Comparison of ENCODE assay signal across 8 mouse cellular contexts in the genomic region with DNA sequence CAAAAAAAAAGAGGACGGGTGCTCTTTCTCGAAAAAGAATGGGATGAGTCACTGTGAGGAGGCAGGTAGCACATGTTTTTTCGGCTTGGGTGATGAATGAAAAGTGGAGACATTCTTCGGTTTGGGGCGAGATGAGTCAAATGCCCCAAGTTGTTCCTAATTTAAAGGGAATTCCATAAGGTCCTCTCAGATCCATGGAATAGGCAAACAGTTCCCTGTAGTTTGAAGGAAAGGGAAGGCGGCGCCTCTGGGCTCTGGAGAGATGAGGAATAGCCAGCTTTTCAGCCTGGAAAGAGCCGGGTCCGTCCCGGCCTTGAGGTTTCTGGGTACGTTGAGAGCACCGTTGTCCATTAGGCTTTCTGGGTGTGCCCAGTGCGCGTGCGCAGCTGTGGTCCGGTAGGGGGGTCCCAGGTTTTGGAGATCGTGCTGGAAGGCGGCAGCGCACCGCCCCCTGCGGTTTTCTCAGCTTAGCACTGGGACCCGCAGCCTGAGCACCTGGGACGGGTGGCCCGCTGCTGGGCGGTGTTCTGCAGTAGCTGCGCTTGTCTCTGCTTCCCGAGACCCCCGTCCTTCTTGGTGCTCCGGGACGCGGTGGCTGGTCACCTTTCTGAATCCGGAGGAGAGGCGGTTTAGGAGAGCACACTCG. TPM values are rescaled to one million over a fixed set of nuclear protein-coding genes. Genes with fewer than 3 reads are reported as not detected.
DNase-seq lines count a peak whose midpoint lies in the region; TF ChIP-seq lines count a peak whose summit lies in the region.

A gene (plus strand): TSS at position 394 of the 646 bp plus-strand sequence.

- peaks cover 14% of the 10 kb centered on the region for H3K4me1 ChIP-seq in lung, adult 2 months (ENCODE audit: control insufficient read depth, insufficient read depth, low read length)

- no peak for TF ChIP-seq CTCF in lung, adult 2 months (IDR thresholded peaks at IDR 0.05; ENCODE audit: insufficient read depth, low read length)

- peak; percentile 74 for DNase-seq in 3134 (ENCODE audit: extremely low read depth, insufficient read length, low spot score)
- DNase-seq in ES-CJ7 (ENCODE audit: low read depth, low spot score): peak; percentile 83
- peak; percentile 74 to 80 for DNase-seq in cerebellum, postnatal 25 days
- peak; percentile 24 to 56 for DNase-seq in heart, adult 9 months (ENCODE audit: low spot score in 2 of 2)
- peak; percentile 67 for DNase-seq in kidney, postnatal 14 days
- peak; percentile 52 for DNase-seq in lung, adult 2 months
- peak; percentile 53 for DNase-seq in right cerebral cortex, adult 18-20 months
- no peak for DNase-seq in urinary bladder, adult 2 months (ENCODE audit: low spot score)

- under 1% methylated on average over 34 of the region's 34 CpGs for WGBS in lung, adult 2 months

- no peak for TF ChIP-seq POLR2A in lung, adult 2 months (IDR thresholded peaks at IDR 0.05; ENCODE audit: borderline replicate concordance, extremely low read depth, low read depth, low read length)

- peak within 1 kb of the TSS; percentile 92 for H3K4me3 ChIP-seq in lung, adult 2 months (replicated peaks; ENCODE audit: extremely low read depth, low read depth, low read length)

RNA-seq across cellular contexts. Expression of the gene that starts here (rescaled TPM):
- 7.4 and 8.1 TPM in 2 replicates for polyA plus RNA-seq in lung, adult 2 months (2012; rRNA removed)
- polyA plus RNA-seq in urinary bladder, adult 2 months (2012; rRNA removed): 2.6 and 3.4 TPM in 2 replicates
